Comparison of ENCODE assay signal across 11 mouse cellular contexts in the genomic region with DNA sequence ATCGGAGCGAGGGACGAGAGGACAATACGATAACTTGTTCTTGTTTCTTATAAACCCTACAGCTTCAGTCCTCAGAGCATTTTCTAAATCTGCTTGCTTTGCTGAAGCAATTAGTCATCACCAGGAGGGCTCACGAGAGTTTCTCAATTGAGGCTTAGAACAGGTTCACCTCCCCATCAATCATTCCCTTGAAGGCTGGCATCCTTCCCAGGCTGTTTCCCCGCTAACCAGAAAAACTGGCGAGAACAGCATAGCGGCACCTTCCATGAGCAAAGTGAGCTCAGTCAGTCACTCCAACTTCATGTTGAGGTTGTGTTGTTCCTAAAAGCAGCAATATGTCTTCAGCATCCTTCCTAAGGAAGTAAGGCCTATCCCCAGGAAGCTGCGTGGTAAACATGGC.
A peak's percentile ranks its signal among the peaks of the same experiment; 100 is the strongest.
DNase-seq lines count a peak whose midpoint lies in the region; ATAC-seq and TF ChIP-seq lines count a peak whose summit lies in the region.
"Had no signal": no experiment of that assay in that cellular context is flagged by ENCODE, and none has a peak within 500 bp of the region (broad histone marks: within the 10 kb centered on the region; RNA-seq: fewer than 3 reads in every experiment).

No protein-coding gene starts in this region.

- H3K4me1 ChIP-seq in hindbrain, embryonic 14.5 days (replicated peaks; ENCODE audit: control insufficient read depth, insufficient read depth, low read length), result no peaks in the 10 kb centered on the region
- H3K4me1 ChIP-seq in hindbrain, embryonic 10.5 days (replicated peaks), result no peaks in the 10 kb centered on the region
- no peaks in the 10 kb centered on the region for H3K4me1 ChIP-seq in kidney, postnatal 0 days (replicated peaks; ENCODE audit: insufficient read depth, low read length)
- no peaks in the 10 kb centered on the region for H3K4me1 ChIP-seq in heart, embryonic 11.5 days (ENCODE audit: control insufficient read depth, insufficient read depth, low read length)
- H3K4me1 ChIP-seq in heart, embryonic 12.5 days (replicated peaks), result peaks cover 7% of the 10 kb centered on the region
- H3K4me1 ChIP-seq: megakaryocyte, embryonic 14.5 days had no signal

- DNase-seq in hindbrain, embryonic 14.5 days (ENCODE audit: low spot score), result peak; percentile 75
- no peak for DNase-seq in hindbrain, embryonic 10.5 days (ENCODE audit: low spot score)
- peak; percentile 27 to 43 for DNase-seq in right cerebral cortex, postnatal 10 days (ENCODE audit: low spot score in 2 of 2)
- no peak for DNase-seq in right cerebral cortex, postnatal 25 days
- DNase-seq in kidney, postnatal 0 days (ENCODE audit: low spot score), result peak; percentile 33
- DNase-seq: gastrocnemius, postnatal 14 days had no signal

- peak; percentile 66 for ATAC-seq in hindbrain, embryonic 14.5 days (ENCODE audit: low FRiP score)
- ATAC-seq in kidney, postnatal 0 days (replicated peaks; ENCODE audit: low FRiP score, low read depth), result peak; percentile 63; the same call in 1 of the 2 replicates
- no peak for ATAC-seq in megakaryocyte, adult 5-6 weeks (ENCODE audit: poor library complexity, severe bottlenecking)
- ATAC-seq in heart, embryonic 11.5 days (replicated peaks; ENCODE audit: insufficient number of reproducible peaks, low FRiP score, low TSS enrichment), result no peak
- no peak for ATAC-seq in heart, embryonic 12.5 days (ENCODE audit: insufficient number of reproducible peaks, low FRiP score)

- no peak overlapping the region for H3K9ac ChIP-seq in hindbrain, embryonic 14.5 days
- no peak overlapping the region for H3K9ac ChIP-seq in kidney, postnatal 0 days (ENCODE audit: low read depth, low read length)
- no peak overlapping the region for H3K9ac ChIP-seq in heart, embryonic 11.5 days (ENCODE audit: low read depth, low read length)
- no peak overlapping the region for H3K9ac ChIP-seq in heart, embryonic 12.5 days

- H3K36me3 ChIP-seq in hindbrain, embryonic 14.5 days (replicated peaks; ENCODE audit: control insufficient read depth, insufficient read depth), result no peaks in the 10 kb centered on the region
- no peaks in the 10 kb centered on the region for H3K36me3 ChIP-seq in hindbrain, embryonic 10.5 days
- H3K36me3 ChIP-seq in kidney, postnatal 0 days (ENCODE audit: insufficient read depth, low read length), result no peaks in the 10 kb centered on the region
- H3K36me3 ChIP-seq in heart, embryonic 11.5 days (ENCODE audit: control insufficient read depth, insufficient read depth, low read length), result no peaks in the 10 kb centered on the region
- no peaks in the 10 kb centered on the region for H3K36me3 ChIP-seq in heart, embryonic 12.5 days

- WGBS in hindbrain, embryonic 14.5 days, result 65% methylated on average over 9 of the region's 9 CpGs
- 80% methylated on average over 9 of the region's 9 CpGs for WGBS in hindbrain, embryonic 10.5 days
- WGBS in kidney, postnatal 0 days, result 59% methylated on average over 9 of the region's 9 CpGs
- WGBS in heart, embryonic 11.5 days (ENCODE audit: insufficient replicate concordance), result 68% methylated on average over 9 of the region's 9 CpGs
- WGBS in heart, embryonic 12.5 days, result 68% methylated on average over 9 of the region's 9 CpGs

- no peaks in the 10 kb centered on the region for H3K27me3 ChIP-seq in hindbrain, embryonic 14.5 days (ENCODE audit: control insufficient read depth, insufficient read depth, low read length)
- H3K27me3 ChIP-seq in hindbrain, embryonic 10.5 days (ENCODE audit: insufficient read depth, poor library complexity, severe bottlenecking), result no peaks in the 10 kb centered on the region
- no peaks in the 10 kb centered on the region for H3K27me3 ChIP-seq in kidney, postnatal 0 days (ENCODE audit: insufficient read depth, low read length)
- H3K27me3 ChIP-seq in heart, embryonic 11.5 days (ENCODE audit: control insufficient read depth, insufficient read depth, low read length), result no peaks in the 10 kb centered on the region
- no peaks in the 10 kb centered on the region for H3K27me3 ChIP-seq in heart, embryonic 12.5 days (replicated peaks)
- H3K27me3 ChIP-seq: megakaryocyte, embryonic 14.5 days had no signal

- no peaks in the 10 kb centered on the region for H3K9me3 ChIP-seq in hindbrain, embryonic 14.5 days (ENCODE audit: control insufficient read depth, low read length)
- no peaks in the 10 kb centered on the region for H3K9me3 ChIP-seq in hindbrain, embryonic 10.5 days
- H3K9me3 ChIP-seq in kidney, postnatal 0 days (replicated peaks; ENCODE audit: low read length), result no peaks in the 10 kb centered on the region
- no peaks in the 10 kb centered on the region for H3K9me3 ChIP-seq in heart, embryonic 11.5 days (replicated peaks; ENCODE audit: control insufficient read depth, low read length)
- no peaks in the 10 kb centered on the region for H3K9me3 ChIP-seq in heart, embryonic 12.5 days (replicated peaks)
- H3K9me3 ChIP-seq: megakaryocyte, embryonic 14.5 days had no signal

- no peak for TF ChIP-seq CTCF in kidney, postnatal 0 days (IDR thresholded peaks at IDR 0.05; ENCODE audit: low read depth)

- no peak overlapping the region for H3K4me2 ChIP-seq in hindbrain, embryonic 14.5 days (replicated peaks)
- H3K4me2 ChIP-seq in kidney, postnatal 0 days (ENCODE audit: low read length), result no peak overlapping the region
- H3K4me2 ChIP-seq in heart, embryonic 11.5 days, result no peak overlapping the region
- H3K4me2 ChIP-seq in heart, embryonic 12.5 days, result no peak overlapping the region

- no peak overlapping the region for H3K4me3 ChIP-seq in hindbrain, embryonic 14.5 days (replicated peaks; ENCODE audit: low read length)
- H3K4me3 ChIP-seq in hindbrain, embryonic 10.5 days, result no peak overlapping the region
- no peak overlapping the region for H3K4me3 ChIP-seq in kidney, postnatal 0 days (replicated peaks; ENCODE audit: low read depth, low read length)
- no peak overlapping the region for H3K4me3 ChIP-seq in heart, embryonic 11.5 days (ENCODE audit: low read depth, low read length)
- H3K4me3 ChIP-seq in heart, embryonic 12.5 days, result no peak overlapping the region
- H3K4me3 ChIP-seq: layer of hippocampus, adult 2 months; megakaryocyte, embryonic 14.5 days had no signal

- no peak overlapping the region for H3K27ac ChIP-seq in hindbrain, embryonic 14.5 days
- no peak overlapping the region; the same call in 1 of the 2 replicates for H3K27ac ChIP-seq in hindbrain, embryonic 10.5 days
- H3K27ac ChIP-seq in kidney, postnatal 0 days, result no peak overlapping the region
- no peak overlapping the region for H3K27ac ChIP-seq in heart, embryonic 11.5 days (ENCODE audit: low read depth, low read length)
- H3K27ac ChIP-seq in heart, embryonic 12.5 days (ENCODE audit: poor library complexity, severe bottlenecking), result no peak overlapping the region
- H3K27ac ChIP-seq: layer of hippocampus, adult 2 months had no signal

Comparison
In these comparisons a context has a peak if more than half of its experiments do, and no peak if none do; other contexts are left out.
1. DNase-seq: peak in hindbrain, embryonic 14.5 days (single experiment), right cerebral cortex, postnatal 10 days (2 of 2) and kidney, postnatal 0 days (single experiment); none in hindbrain, embryonic 10.5 days (single experiment) and right cerebral cortex, postnatal 25 days (single experiment).
2. ATAC-seq: peak in hindbrain, embryonic 14.5 days (single experiment) and kidney, postnatal 0 days (single experiment); none in megakaryocyte, adult 5-6 weeks (single experiment), heart, embryonic 11.5 days (single experiment) and heart, embryonic 12.5 days (single experiment).